Mouse (Mus musculus) ES-E14 (cell line): ENCODE data around the gene Ffar2.

Source experiments
- CHD2 ChIP-seq: IDR thresholded peaks from 2 replicates; pipeline ENCODE4 v1.6.1; 2014; ENCODE audit warnings: mild to moderate bottlenecking, low read depth, low read length, inconsistent platforms
- HCFC1 ChIP-seq: IDR thresholded peaks from 2 replicates; pipeline ENCODE4 v1.6.1; 2012; ENCODE audit warnings: low read length, inconsistent platforms, borderline replicate concordance; ENCODE audit not compliant: insufficient read depth
- MAFK ChIP-seq: IDR thresholded peaks from 2 replicates; pipeline ENCODE4 v1.6.1; 2014; ENCODE audit warnings: mild to moderate bottlenecking, low read depth, low read length, inconsistent platforms; ENCODE audit not compliant: insufficient read depth
- ZC3H11A ChIP-seq: IDR thresholded peaks from 2 replicates; pipeline ENCODE4 v1.6.1; 2012; ENCODE audit warnings: low read depth, mild to moderate bottlenecking, inconsistent platforms, low read length, borderline replicate concordance
- ZNF384 ChIP-seq: IDR thresholded peaks from 2 replicates; pipeline ENCODE4 v1.6.1; 2012; ENCODE audit warnings: low read depth, low read length, inconsistent platforms

DNA sequence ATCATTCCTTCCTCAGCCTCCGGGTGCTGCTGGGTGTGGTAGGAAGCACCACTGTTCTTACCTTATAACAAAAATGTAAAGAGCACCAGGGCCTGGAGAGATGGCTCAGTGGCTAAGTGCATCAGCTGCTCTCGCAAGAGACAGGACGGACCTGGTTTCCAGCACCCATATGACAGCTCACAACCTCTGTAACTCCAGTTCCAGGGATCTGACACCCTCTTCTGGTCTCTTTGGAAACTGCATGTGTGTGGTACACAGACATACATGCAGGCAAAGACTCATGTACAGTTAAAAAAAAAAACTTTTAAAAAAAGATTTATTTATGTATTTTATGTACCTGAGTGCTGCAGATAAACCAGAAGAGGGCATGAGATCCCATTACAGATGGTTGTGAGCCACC lies 20.3 kb downstream of the Ffar2 start:
- TF ChIP-seq CHD2 = no peak
- no peak for TF ChIP-seq HCFC1
- no peak for TF ChIP-seq ZNF384
- no peak for TF ChIP-seq MAFK
- TF ChIP-seq ZC3H11A = no peak
